Mouse (Mus musculus) adrenal gland, adult 8-10 months (tissue): ENCODE results near the gene Fkbp8. TPM values are rescaled to one million over a fixed set of nuclear protein-coding genes. Genes with fewer than 3 reads are reported as not detected.

Source experiments
- DNase-seq: peaks from one replicate; pipeline ENCODE4 v3.0.0; 2022
- total RNA-seq, 4 experiments: library from RNA; stranded (reverse); gene quantifications; 2 replicates each; pipeline ENCODE4 v1.2.4; 2022

The Fkbp8 gene
- total RNA-seq, 4 experiments from 2014 or later, result 352 to 405 (median 379) TPM

DNA sequence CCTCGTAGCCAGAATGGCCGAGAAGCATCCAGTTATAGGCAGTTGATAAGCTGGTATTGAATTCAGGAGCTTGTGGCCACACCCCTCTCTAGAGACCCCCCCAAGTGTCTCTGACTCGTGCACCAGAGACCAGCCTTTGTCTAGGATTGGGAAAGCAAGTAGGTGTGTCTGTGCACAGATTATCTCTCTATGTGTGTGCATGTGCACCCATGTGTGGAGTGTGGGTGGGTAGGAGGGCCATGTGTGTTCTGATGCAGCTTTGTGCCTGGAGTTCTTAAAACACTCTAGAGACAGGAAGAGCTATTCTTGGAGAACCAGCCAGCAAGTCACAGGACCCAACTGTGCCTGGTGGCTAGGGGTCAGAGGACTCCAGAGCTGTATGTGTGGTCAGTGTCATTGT lies 33.0 kb downstream of the Fkbp8 start:
- DNase-seq, result no peak

GRCm38 (mm10) chr8:70561357-70561756 lies 33.8 kb downstream of the Fkbp8 start:
- DNase-seq, result no peak

DNA sequence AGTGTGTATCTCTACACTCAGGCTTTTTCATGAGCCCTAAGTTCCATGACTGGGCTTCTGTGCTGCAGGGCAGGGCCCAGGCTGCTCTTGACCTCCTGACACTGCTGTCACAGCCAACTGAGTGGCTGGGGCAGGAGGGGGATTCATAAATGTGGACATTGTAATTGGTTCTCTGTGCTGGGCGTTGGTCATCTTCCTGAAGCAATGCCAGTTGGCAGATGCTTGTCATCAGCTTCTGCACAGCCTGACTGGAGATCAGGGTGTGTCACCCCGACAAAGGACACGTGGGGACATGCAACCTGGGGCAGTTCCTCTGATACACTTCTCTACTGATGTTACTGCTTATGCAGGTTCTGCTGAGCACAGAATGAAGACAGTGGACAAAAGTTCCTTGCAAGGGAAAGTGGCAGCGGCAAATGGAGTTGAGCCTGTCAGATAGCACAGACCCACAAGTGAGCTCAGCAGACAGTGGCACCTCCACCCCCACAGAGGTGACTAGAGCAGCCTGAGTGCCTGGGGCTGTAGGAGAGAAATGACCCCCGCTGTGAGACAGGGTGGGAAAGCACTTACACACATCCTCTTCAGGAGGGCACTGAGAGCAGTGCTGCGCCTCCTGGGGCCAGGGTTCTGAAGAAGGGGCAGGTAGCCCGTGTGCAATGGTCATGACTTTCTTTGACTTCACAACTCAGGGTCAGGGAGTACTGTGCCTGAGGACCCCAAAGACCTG lies 34.4 kb downstream of the Fkbp8 start:
- DNase-seq, result peak; percentile 82

DNA sequence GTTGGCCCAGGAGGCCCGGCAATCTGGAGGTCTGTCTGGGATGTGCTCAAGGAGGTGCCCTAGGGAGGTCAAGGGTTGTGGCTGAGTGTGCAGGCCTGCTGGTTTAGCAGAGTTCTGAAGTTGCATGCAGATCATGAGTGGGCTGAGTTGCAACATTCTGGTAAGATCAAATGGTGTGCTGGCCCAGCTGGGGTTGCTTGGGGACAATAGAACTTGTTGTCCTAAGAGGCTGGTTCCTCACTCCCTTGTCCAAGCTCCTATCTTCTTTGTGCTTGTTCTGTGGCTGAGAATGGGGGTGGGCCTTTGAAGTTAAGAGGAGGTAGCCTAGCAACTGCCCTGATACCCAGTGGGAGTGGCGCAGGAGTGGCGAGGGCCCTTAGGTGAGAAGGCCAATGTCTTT lies 35.3 kb downstream of the Fkbp8 start:
- DNase-seq, result no peak

DNA sequence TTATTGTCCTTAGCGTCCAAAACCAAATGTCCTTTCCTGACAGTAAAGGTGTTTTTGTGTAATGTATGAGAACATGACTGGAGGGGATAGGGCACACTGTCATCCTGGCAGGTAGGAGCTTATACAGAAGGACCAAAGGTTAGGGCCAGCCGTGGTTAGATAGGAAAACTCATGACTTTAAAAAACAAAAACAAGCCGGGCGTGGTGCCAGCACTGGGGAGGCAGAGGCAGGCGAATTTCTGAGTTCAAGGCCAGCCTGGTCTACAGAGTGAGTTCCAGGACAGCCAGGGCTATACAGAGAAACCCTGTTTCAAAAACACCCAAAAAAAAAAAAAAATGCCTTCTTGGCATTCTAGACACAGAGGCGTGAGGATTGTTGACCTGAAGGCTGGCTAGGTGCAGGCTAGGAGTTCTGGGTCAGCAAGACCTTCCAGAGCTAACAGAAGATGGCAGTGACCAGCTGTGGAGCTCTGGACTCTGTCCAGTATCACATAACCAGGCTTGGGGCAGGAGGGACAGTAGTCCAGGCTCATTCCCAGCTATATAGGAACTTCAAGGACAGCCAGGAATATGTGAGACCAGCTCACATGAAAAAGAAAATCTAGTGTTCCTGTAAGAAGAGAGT lies 36.4 kb downstream of the Fkbp8 start:
- no peak for DNase-seq

- DNase-seq, result peak; percentile 69
These were observed 37.2 kb downstream of the Fkbp8 start for GRCm38 (mm10) chr8:70564696-70565235.

DNA sequence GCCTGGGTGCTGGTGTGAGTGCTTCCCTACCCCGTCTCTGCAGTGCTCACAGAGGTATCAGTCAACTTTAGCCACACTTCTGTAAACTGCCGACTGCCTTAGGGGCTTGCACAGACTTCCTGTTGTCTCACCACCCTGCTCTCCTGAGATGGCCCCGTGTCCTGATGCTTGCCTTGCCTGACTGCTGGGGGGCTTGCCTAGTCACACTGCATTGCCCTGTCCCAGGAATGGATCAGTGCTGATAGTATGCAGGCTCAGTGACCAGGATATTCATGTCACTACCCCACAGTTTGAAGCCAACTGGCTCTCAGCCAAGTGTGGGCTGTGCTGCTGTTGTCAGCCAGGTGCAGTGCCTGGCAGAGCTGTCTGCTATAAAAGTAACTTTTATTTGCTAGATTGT lies 38.0 kb downstream of the Fkbp8 start:
- no peak for DNase-seq

DNA sequence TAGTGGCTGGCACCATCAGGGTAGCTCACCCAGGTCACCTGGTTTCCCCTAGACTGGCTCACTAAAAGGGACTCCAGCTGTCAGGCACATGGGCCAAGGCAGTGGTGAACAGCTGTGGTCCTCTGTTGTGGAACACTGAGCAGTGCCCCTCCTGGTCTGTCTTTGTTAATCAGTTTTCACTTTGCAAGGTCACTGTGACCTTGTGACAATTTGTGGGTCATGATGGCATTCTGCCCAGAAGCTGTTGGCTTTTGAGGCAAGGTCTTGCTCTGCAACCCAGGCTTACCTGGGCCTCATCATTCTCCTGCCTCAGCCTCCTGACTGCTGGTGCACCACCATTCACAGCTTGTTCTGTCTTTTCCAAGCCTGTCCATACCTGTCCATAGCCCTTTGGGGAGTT lies 42.8 kb downstream of the Fkbp8 start:
- DNase-seq, result no peak

DNA sequence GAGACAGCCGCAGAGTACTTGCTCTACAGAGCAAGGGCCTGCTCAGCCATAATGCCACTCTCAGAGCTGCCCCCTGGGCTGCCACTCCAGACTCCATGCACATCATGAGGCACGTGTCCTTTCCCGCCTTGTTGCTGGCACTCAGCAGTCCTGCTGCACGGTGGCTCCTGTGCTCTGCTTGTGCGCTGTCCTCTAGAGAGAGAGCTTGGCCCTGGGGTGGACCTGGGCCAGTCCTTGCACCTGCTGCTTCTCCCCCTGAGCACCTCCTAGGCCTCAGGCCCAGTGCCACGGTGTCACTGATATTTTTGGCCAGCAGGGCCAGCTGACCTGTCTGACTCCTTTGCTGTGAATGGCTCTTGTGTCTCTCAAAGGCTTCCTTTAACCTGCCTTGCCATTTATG lies 43.5 kb downstream of the Fkbp8 start:
- DNase-seq, result no peak

GRCm38 (mm10) chr8:70574302-70574701 lies 46.8 kb downstream of the Fkbp8 start:
- DNase-seq, result no peak

- DNase-seq, result peak; percentile 72
These were observed 47.4 kb downstream of the Fkbp8 start for GRCm38 (mm10) chr8:70574915-70575314.

DNA sequence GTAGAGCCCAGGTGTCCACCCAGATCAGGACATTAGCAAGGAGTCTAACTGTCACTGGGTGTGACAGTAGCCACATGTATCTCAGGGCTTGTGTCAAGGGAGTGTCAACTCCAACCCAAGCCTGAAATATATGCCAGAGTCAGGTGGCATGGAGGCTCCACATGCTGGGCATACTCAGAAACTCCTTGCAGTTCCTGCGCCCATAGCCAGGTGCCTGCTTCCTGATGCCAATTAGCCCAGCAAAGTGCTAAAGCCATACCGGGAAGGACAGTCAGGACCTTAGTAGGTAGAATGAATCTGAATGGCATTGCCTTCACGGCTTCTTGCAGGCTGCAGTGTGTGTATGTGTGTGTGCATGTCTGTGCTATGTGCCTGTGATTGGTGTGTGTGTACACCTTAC lies 49.7 kb downstream of the Fkbp8 start:
- no peak for DNase-seq

- DNase-seq, result no peak
These were observed 56.2 kb downstream of the Fkbp8 start for GRCm38 (mm10) chr8:70583476-70584387.

GRCm38 (mm10) chr8:70584606-70585257 lies 57.2 kb downstream of the Fkbp8 start:
- DNase-seq, result peak; percentile 79

Other genes starting within 250 kb of the Fkbp8 start
- gene Homer3, start 244.9 kb upstream of the Fkbp8 start, total RNA-seq, result 10 to 100 TPM; 18.7 to 38.9 (median 29.2) TPM
- 10 to 100 TPM; 74.5 to 93.4 (median 86.3) TPM for gene Ddx49, start 225.2 kb upstream of the Fkbp8 start, total RNA-seq
- gene Cope, start 225.2 kb upstream of the Fkbp8 start, total RNA-seq, result 100 to 1,000 TPM; 190 to 236 (median 226) TPM
- 1 to 10 TPM; 2.8 to 5.3 (median 4.1) TPM for gene Cers1, start 211.9 kb upstream of the Fkbp8 start, total RNA-seq
- gene Gdf1, start 197.9 kb upstream of the Fkbp8 start, total RNA-seq, result 1 to 10 TPM in 2 of 4 experiments, under 1 TPM in 2; 0.70 to 1.6 (median 1.1) TPM
- gene Upf1, start 174.4 kb upstream of the Fkbp8 start, total RNA-seq, result 10 to 100 TPM; 64.2 to 82.6 (median 76.1) TPM
- gene Comp, start 154.2 kb upstream of the Fkbp8 start, total RNA-seq, result under 1 TPM in 3 of 4 experiments, not detected in 1; 0.17 to 0.61 (median 0.27) TPM
- gene Crtc1, start 88.1 kb upstream of the Fkbp8 start, total RNA-seq, result 10 to 100 TPM; 25.3 to 52.7 (median 36.5) TPM
- 10 to 100 TPM; 27.3 to 35.8 (median 30.6) TPM for gene Klhl26, start 50.8 kb upstream of the Fkbp8 start, total RNA-seq
- gene Tmem59l, start 40.4 kb upstream of the Fkbp8 start, total RNA-seq, result 10 to 100 TPM; 27.2 to 44.6 (median 31.0) TPM
- 1 to 10 TPM in 1 of 4 experiments, under 1 TPM in 2, not detected in 1; 0.51 to 1.5 (median 0.59) TPM for gene Crlf1, start 34.6 kb upstream of the Fkbp8 start, total RNA-seq
- gene Rex1bd, start 21.0 kb upstream of the Fkbp8 start, total RNA-seq, result 100 to 1,000 TPM; 126 to 165 (median 148) TPM
- gene Uba52, start 16.9 kb upstream of the Fkbp8 start, total RNA-seq, result 1,000 to 10,000 TPM; 1,217 to 1,378 (median 1,304) TPM
- 10 to 100 TPM; 77.1 to 86.6 (median 80.3) TPM for gene Kxd1, start 232 bp downstream of the Fkbp8 start, total RNA-seq
- 10 to 100 TPM; 25.2 to 38.3 (median 30.3) TPM for gene Ell, start 11.7 kb downstream of the Fkbp8 start, total RNA-seq
- gene Isyna1, start 66.6 kb downstream of the Fkbp8 start, total RNA-seq, result 100 to 1,000 TPM; 124 to 207 (median 158) TPM
- gene Ssbp4, start 81.1 kb downstream of the Fkbp8 start, total RNA-seq, result 100 to 1,000 TPM in 2 of 4 experiments, 10 to 100 TPM in 2; 69.3 to 158 (median 120) TPM
- gene Lrrc25, start 88.4 kb downstream of the Fkbp8 start, total RNA-seq, result 1 to 10 TPM; 1.5 to 4.4 (median 3.2) TPM
- 1 to 10 TPM; 1.8 to 3.5 (median 3.0) TPM for gene Gdf15, start 104.7 kb downstream of the Fkbp8 start, total RNA-seq
- 100 to 1,000 TPM; 129 to 163 (median 131) TPM for gene Pgpep1, start 132.7 kb downstream of the Fkbp8 start, total RNA-seq
- gene Lsm4, start 145.5 kb downstream of the Fkbp8 start, total RNA-seq, result 100 to 1,000 TPM in 1 of 4 experiments, 10 to 100 TPM in 3; 81.4 to 101 (median 86.6) TPM
- 100 to 1,000 TPM; 187 to 329 (median 253) TPM for gene Jund, start 171.2 kb downstream of the Fkbp8 start, total RNA-seq
- gene Iqcn, start 175.7 kb downstream of the Fkbp8 start, total RNA-seq, result under 1 TPM in 3 of 4 experiments, not detected in 1; 0.07 to 0.09 (median 0.08) TPM
- gene Gm3336, start 190.8 kb downstream of the Fkbp8 start, total RNA-seq, result not detected
- under 1 TPM; 0.26 to 0.86 (median 0.30) TPM for gene Pde4c, start 196.0 kb downstream of the Fkbp8 start, total RNA-seq
- gene Rab3a, start 227.0 kb downstream of the Fkbp8 start, total RNA-seq, result 10 to 100 TPM; 59.6 to 90.1 (median 74.4) TPM
- 100 to 1,000 TPM; 106 to 166 (median 126) TPM for gene Mpv17l2, start 233.2 kb downstream of the Fkbp8 start, total RNA-seq
- 10 to 100 TPM; 44.0 to 73.8 (median 57.9) TPM for gene Pik3r2, start 249.0 kb downstream of the Fkbp8 start, total RNA-seq